Mouse (Mus musculus) neural tube, embryonic 15.5 days (tissue): Measurements from ENCODE around the gene Sdhc. TPM values are rescaled to one million over a fixed set of nuclear protein-coding genes. Genes with fewer than 3 reads are reported as not detected.
"Not testable (repeated sequence)": the region's sequence is repeated elsewhere in the genome, so short reads cannot be mapped to it uniquely, and the experiment has no call there.

Source experiments
- ATAC-seq: fragments of 200-750 bp; cut with Nextera tagmentation; 2 replicates; pipeline ENCODE4 v1.8.0; 2017; ENCODE audit warnings: mild to moderate bottlenecking, moderate TSS enrichment, moderate library complexity; ENCODE audit not compliant: low FRiP score
- H3K27ac ChIP-seq: fragments of 300-500 bp; sonication (generic); replicated peaks from 2 replicates; pipeline ENCODE4 v1.5.1; 2015; ENCODE audit warnings: mild to moderate bottlenecking, inconsistent platforms
- H3K27me3 ChIP-seq: fragments of 300-500 bp; sonication (generic); replicated peaks from 2 replicates; pipeline ENCODE4 v1.6.1; 2015; ENCODE audit warnings: inconsistent platforms
- H3K36me3 ChIP-seq: fragments of 300-500 bp; sonication (generic); 2 replicates; pipeline ENCODE4 v1.6.1; 2015; ENCODE audit warnings: inconsistent platforms
- H3K4me1 ChIP-seq: fragments of 300-500 bp; sonication (generic); 2 replicates; pipeline ENCODE4 v1.6.1; 2015; ENCODE audit warnings: inconsistent platforms
- H3K4me2 ChIP-seq: fragments of 300-500 bp; sonication (generic); 2 replicates; pipeline ENCODE4 v1.6.1; 2015; ENCODE audit warnings: inconsistent platforms, mild to moderate bottlenecking, moderate library complexity
- H3K4me3 ChIP-seq: fragments of 300-500 bp; sonication (generic); replicated peaks from 2 replicates; pipeline ENCODE4 v1.5.1; 2015; ENCODE audit warnings: mild to moderate bottlenecking, inconsistent platforms
- H3K9ac ChIP-seq: fragments of 300-500 bp; sonication (generic); replicated peaks from 2 replicates; pipeline ENCODE4 v1.6.1; 2015; ENCODE audit warnings: mild to moderate bottlenecking, inconsistent platforms
- H3K9me3 ChIP-seq: fragments of 300-500 bp; sonication (generic); replicated peaks from 2 replicates; pipeline ENCODE4 v1.6.1; 2016; ENCODE audit warnings: inconsistent platforms
- WGBS: fragments of 180-500 bp; shearing (Covaris S2); methylation state at CpG from one replicate; pipeline ENCODE4 v1.1.7; 2015; ENCODE audit warnings: mixed read lengths; 5-methylcytosine and 5-hydroxymethylcytosine counted together
- polyA plus RNA-seq: library from polyadenylated mRNA; unstranded; fragments of >200 nt; fragmentation: Nextera tagmentation; extraction: Ambion mirVana; gene quantifications from 2 replicates; pipeline ENCODE4 v1.2.1, GENCODE M21; 2015

Sdhc gene
- polyA plus RNA-seq, 1 experiment from 2014 or later, result 311 TPM

DNA sequence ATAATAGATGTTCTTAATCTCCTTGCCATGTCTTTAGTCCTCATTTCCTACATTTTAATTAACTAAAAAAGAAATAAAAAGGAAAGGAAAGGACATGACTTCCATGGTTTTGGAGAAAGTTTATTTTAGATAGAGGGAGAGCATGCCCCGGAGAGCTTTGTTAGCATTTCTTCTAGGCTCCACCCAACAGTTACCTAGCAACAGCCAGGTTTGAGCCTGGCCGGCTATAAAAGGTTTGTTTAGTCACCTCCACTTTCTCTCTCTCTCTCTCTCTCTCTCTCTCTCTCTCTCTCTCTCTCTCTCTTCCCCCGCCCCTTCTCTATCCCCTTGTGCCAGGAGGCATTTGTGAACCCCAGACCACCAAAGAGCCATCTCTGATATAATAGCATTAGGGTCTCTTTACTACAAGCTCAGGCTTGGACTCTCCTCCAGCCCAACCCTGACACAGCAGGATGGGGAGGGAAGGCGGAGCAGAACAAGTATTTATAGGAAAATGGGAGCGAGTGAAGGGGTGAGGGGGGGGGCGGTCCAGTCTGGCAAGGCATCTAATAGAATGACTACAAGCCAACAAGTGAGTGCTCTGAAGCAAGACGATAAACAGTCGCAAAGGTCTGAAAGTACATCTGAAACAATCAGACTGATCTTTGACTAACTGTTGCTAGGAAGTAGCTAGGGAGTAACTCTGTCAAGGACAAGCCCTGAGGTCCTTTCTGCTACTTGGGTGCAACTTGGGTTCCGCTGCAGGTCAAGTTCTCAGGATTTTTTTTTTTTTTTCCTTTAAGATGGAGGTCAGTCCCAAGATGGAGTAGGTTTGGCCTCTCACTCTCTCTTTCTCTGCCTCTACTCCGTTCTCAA, 54.1 kb downstream of the Sdhc start:
- Histone ChIP-seq H3K4me2 (peak overlapping the region; percentile 22; the same call in 1 of the 2 replicates), H3K27ac (no peak overlapping the region), H3K27me3 (peaks cover 12% of the 10 kb centered on the region), H3K4me1 (no peaks in the 10 kb centered on the region), H3K4me3 (no peak overlapping the region), H3K9me3 (no peaks in the 10 kb centered on the region), H3K36me3 (no peaks in the 10 kb centered on the region), H3K9ac (no peak overlapping the region)
- WGBS, result 20% methylated on average over 10 of the region's 10 CpGs
- no peak for ATAC-seq

DNA sequence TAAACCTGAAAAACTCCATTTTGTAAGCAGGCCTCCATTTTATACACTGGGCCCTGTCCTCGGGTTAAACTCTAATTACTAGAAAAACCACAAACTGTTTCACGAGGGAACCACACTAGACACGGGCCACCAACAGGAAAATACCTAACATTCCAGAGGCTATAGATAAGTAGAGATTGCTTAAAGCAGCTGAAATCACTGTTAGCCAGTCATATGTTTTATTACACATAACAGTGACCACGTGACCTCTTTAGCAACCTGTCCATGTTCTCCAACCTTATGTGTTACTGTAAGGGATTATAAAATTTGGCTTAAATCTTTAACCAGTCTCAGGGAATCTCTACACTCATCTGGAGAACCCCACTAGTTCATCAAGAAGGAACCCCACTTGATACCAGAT, 56.0 kb downstream of the Sdhc start:
- H3K4me3 ChIP-seq, result no peak overlapping the region
- no peaks in the 10 kb centered on the region for H3K9me3 ChIP-seq
- peaks cover 18% of the 10 kb centered on the region for H3K27me3 ChIP-seq
- no peak overlapping the region for H3K4me2 ChIP-seq
- no peak for ATAC-seq
- WGBS, result 85% methylated on average over 4 of the region's 4 CpGs
- no peaks in the 10 kb centered on the region for H3K4me1 ChIP-seq
- H3K36me3 ChIP-seq, result no peaks in the 10 kb centered on the region
- no peak overlapping the region for H3K27ac ChIP-seq
- no peak overlapping the region for H3K9ac ChIP-seq

DNA sequence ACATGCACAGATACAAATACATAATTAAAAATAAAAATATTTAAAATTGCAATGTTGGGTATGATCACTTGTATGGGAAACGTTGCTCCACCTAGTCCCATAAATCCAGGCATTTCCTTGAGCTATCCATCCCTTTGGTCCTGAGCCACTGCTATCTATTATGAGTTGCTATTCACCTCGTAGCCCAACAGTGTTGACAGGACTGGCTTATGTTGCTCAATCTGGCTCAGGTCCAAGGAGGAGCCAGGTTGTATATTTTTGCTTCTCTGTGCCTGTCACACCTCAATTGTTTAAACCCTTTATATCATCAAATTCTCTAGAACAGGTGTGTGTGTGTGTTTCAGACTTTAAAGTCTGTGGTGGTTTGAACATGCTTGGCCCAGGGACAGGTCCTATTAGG, 59.6 kb downstream of the Sdhc start:
- Histone ChIP-seq H3K9ac (no peak overlapping the region), H3K4me3 (no peak overlapping the region), H3K36me3 (no peaks in the 10 kb centered on the region), H3K27me3 (peaks cover 28% of the 10 kb centered on the region), H3K27ac (no peak overlapping the region), H3K4me1 (peaks cover 2% of the 10 kb centered on the region; the same call in 1 of the 2 replicates), H3K9me3 (no peaks in the 10 kb centered on the region), H3K4me2 (no peak overlapping the region)
- no peak for ATAC-seq
- 67% methylated on average over 2 of the region's 2 CpGs for WGBS

DNA sequence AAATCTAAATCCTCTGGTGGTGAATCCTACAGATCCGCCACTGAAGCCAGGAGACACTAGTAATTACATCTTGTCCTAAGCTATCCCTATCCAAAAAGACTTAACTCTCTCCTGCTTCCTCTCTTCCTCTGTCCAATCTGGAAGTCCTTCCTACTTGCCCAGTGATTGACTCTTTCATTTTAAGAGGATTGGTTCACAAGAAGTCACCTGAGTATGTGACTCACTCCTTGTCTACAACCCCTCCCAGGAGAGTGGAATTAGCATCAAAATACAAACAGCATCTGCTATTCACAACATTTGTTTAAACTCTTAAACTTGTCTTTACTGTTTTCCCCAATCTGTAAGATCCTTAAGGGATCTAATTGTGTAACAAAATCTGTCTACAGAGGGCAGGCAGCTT, 60.5 kb downstream of the Sdhc start:
- ATAC-seq, result no peak
- Histone ChIP-seq H3K9ac (no peak overlapping the region), H3K36me3 (no peaks in the 10 kb centered on the region), H3K4me1 (peaks cover 5% of the 10 kb centered on the region; the same call in 1 of the 2 replicates), H3K4me3 (no peak overlapping the region), H3K27me3 (peaks cover 28% of the 10 kb centered on the region), H3K9me3 (no peaks in the 10 kb centered on the region), H3K27ac (no peak overlapping the region), H3K4me2 (no peak overlapping the region)
- 93% methylated on average over 1 of the region's 1 CpGs for WGBS

DNA sequence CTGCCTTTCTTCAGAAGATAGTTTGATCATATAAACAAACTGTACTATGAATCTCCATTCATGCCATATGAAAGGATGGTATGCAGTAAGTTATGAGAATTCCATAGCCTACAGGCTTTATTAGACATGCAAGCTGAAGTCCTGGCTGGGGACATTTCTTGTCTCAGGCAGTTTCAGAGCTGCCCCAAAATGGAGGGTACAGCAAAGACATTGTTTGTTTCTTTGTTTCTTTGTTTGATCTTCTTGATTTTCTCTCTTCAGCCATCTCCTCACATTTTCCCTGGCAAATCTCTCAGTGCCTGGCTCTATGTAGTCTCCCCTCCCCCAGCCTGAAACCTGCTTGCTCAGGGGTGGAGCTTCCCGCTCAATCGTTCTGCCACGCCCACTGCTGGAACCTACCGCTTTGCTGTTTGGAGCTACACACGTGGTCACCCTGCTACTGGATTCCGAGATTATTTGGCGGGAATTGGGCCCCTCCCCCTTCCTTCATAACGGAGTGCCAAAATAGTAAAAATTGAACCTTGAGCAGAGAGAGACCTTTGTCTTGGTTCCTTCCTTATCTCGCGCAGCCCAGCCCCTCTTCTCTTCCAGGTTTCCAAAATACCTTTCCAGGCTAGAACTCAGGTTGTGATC, 62.0 kb downstream of the Sdhc start:
- H3K36me3 ChIP-seq, ATAC-seq, H3K4me1 ChIP-seq, H3K9ac ChIP-seq, H3K27ac ChIP-seq, H3K9me3 ChIP-seq: not testable (repeated sequence)
- Histone ChIP-seq H3K4me2 (peak overlapping the region; percentile 41), H3K4me3 (peak overlapping the region; percentile 14), H3K27me3 (peaks cover 28% of the 10 kb centered on the region)
- 3% methylated on average over 10 of the region's 10 CpGs for WGBS

DNA sequence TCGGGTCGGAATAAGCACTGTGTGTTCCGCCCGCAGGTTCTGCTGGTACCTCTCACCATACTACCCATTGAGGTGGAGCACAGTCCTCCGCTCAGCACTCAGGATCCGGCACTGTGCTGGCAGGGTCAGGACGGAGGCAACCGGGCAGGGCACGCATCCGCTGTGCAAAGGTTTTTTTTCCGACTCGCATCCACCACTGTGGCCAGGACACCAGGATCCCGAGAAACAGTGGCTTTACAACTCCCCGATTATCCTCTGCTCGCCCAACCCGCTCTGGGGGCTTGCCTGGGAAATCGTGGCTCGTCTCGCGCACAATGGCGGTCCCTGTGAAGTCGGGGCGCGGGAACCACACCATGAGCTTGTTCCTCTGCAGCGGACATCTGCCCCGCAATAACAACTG, 64.7 kb downstream of the Sdhc start:
- Histone ChIP-seq H3K4me2 (peak overlapping the region; percentile 89), H3K27me3 (peaks cover 23% of the 10 kb centered on the region), H3K36me3 (no peaks in the 10 kb centered on the region), H3K9me3 (no peaks in the 10 kb centered on the region), H3K27ac (no peak overlapping the region), H3K4me1 (peaks cover 5% of the 10 kb centered on the region; the same call in 1 of the 2 replicates), H3K4me3 (peak overlapping the region; percentile 54), H3K9ac (peak overlapping the region; percentile 54)
- ATAC-seq, result no peak
- under 1% methylated on average over 26 of the region's 26 CpGs for WGBS

DNA sequence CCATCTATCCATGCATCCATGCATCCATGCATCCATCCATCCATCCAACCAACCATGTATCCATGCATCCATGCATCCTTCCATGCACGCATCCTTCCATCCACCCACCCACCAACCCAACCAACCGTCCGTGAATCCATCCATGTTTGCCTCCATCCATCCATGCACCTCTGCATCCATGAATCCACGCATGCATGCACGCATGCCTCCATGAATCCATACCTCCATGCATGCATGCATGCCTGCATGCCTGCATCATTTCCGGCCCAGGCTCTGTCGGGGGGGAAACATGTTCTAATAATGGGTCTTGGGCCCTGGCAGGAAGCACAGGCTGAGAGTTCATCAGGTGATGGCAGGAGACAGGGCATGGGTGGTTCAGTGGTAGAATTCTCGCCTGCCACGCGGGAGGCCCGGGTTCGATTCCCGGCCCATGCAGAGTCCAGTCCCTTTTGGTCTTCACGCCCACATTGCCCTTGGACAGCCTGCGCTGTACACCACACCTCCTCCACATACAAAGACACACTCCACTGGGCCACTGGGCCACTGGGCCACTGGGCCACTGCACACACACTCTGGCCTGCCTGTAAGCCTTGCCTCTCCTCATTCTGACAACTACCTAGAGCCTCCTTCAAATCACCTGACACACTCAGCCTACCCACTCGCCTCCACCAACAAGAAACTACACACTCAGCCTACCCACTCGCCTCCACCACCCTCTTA, 68.7 kb downstream of the Sdhc start:
- 44% methylated on average over 10 of the region's 17 CpGs for WGBS
- not testable (repeated sequence) for H3K4me3 ChIP-seq, H3K27ac ChIP-seq, H3K36me3 ChIP-seq, H3K4me2 ChIP-seq, H3K9ac ChIP-seq, H3K9me3 ChIP-seq, H3K4me1 ChIP-seq
- ATAC-seq, result peak; percentile 25
- H3K27me3 ChIP-seq, result peaks cover 20% of the 10 kb centered on the region

DNA sequence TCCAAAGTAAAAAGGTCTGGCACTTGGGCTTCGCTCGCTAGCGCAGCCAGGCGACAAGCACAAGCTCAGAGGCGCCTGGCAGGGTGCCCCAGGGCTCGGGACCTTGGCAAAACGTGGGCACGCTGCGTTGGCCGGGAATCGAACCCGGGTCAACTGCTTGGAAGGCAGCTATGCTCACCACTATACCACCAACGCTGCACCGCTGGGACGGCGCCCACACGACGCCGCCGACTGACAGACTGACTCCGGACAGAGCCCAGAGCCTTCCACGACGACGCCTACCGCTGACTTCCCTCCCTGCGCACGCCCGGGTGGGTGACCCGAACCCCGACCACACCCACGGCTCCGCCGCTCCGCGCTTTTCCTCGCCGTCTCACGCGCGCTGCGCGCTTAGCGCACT, 70.6 kb downstream of the Sdhc start:
- H3K4me2 ChIP-seq, H3K9me3 ChIP-seq, H3K4me1 ChIP-seq, H3K27ac ChIP-seq, H3K9ac ChIP-seq, H3K36me3 ChIP-seq, H3K4me3 ChIP-seq: not testable (repeated sequence)
- peaks cover 16% of the 10 kb centered on the region for H3K27me3 ChIP-seq
- peak; percentile 30; the same call in 1 of the 2 replicates for ATAC-seq
- no CpG with 5 or more reads among the region's 43 CpGs for WGBS

DNA sequence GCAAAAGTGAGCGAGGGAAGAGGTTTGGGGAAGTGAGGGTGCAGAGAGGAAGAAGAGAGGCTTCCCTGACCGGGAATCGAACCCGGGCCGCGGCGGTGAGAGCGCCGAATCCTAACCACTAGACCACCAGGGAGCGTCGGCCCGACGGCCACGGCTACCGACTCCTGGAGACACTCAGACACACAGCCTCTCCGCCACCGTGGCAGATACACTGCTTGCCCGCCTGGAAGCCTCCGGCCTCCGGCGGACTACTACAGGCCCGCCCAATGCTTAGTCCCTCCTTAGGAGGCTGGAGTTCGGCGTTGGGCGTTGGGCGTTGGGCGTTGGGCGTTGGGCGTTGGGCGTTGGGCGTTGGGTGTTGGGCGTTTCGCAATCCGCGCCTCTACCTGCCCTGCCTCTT, 71.1 kb downstream of the Sdhc start:
- H3K27me3 ChIP-seq, result peaks cover 17% of the 10 kb centered on the region
- 0% methylated on average over 1 of the region's 35 CpGs for WGBS
- not testable (repeated sequence) for H3K4me1 ChIP-seq, H3K9ac ChIP-seq, H3K27ac ChIP-seq, H3K9me3 ChIP-seq, H3K4me3 ChIP-seq, H3K36me3 ChIP-seq, H3K4me2 ChIP-seq
- ATAC-seq, result peak; percentile 43

DNA sequence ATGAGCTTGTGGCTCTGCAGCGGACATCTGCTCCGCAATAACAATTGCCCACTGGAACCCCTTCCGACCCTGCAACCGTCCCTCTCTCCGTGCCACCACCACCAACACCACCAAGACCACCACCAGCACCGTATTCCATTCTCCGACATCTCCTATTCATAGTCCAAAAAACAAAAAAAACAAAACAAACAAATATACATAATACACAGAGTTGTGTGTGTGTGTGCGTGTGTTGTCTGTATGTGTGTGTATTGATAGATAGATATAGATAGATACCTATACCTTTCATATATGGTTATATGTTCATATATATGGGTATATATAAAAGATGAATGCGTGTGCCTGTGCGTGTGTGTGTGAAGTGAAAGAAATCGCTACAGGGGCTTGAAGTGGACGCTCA, 72.0 kb downstream of the Sdhc start:
- not testable (repeated sequence) for H3K9me3 ChIP-seq, H3K36me3 ChIP-seq, ATAC-seq, H3K27ac ChIP-seq, H3K9ac ChIP-seq, H3K4me1 ChIP-seq
- 22% methylated on average over 12 of the region's 12 CpGs for WGBS
- Histone ChIP-seq H3K4me2 (peak overlapping the region; percentile 49), H3K27me3 (peaks cover 25% of the 10 kb centered on the region), H3K4me3 (peak overlapping the region; percentile 19; the same call in 1 of the 2 replicates)

DNA sequence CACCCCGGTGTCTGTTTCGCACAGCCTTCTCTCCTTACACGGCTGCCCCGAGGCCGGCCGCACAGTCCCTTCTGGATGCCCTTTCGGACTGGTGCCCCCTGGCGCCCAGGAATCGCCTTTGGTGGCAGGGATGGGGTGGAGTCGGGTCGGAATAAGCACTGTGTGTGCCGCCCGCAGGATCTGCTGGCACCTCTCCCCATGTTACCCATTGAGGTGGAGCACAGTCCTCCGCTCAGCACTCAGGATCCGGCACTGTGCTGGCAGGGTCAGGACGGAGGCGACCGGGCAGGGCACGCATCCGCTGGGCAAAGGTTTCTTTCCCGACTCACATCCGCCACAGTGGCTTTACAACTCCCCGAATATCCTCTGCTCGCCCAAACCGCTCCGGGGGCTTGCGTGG, 72.4 kb downstream of the Sdhc start:
- 3% methylated on average over 19 of the region's 27 CpGs for WGBS
- 0 out of 2 replicates have a peak, but pooled peaks have one; percentile 4 for ATAC-seq

More for the DNA sequence above, 72.4 kb downstream of the Sdhc start:
- not testable (repeated sequence) for H3K4me1 ChIP-seq, H3K36me3 ChIP-seq, H3K27ac ChIP-seq, H3K9me3 ChIP-seq, H3K9ac ChIP-seq
- peak overlapping the region; percentile 27 for H3K4me3 ChIP-seq
- H3K27me3 ChIP-seq, result peaks cover 25% of the 10 kb centered on the region
- H3K4me2 ChIP-seq, result peak overlapping the region; percentile 49
